Mouse (Mus musculus): Measurements from ENCODE around the gene Dnajc14. TPM values are rescaled to one million over a fixed set of nuclear protein-coding genes. Genes with fewer than 3 reads are reported as not detected.

Dnajc14 gene
- polyA plus RNA-seq, 1 experiment from 2014 or later = 27.9 TPM

- H3K9me3 ChIP-seq (replicated peaks) = no peaks in the 10 kb centered on the region
- no peaks in the 10 kb centered on the region for H3K4me1 ChIP-seq
- 91% methylated on average over 1 of the region's 1 CpGs for WGBS (ENCODE audit: insufficient replicate concordance)
- H3K27me3 ChIP-seq (replicated peaks) = no peaks in the 10 kb centered on the region
- peaks cover 71% of the 10 kb centered on the region for H3K36me3 ChIP-seq
- no peak overlapping the region for H3K4me3 ChIP-seq
- H3K27ac ChIP-seq = no peak overlapping the region
- H3K4me2 ChIP-seq = no peak overlapping the region
- ATAC-seq = no peak
- no peak overlapping the region for H3K9ac ChIP-seq
Measured at GRCm38 (mm10) chr10:128866518-128866917, 62.7 kb downstream of the Dnajc14 start.

Other genes with a start within 250 kb of the Dnajc14 start
- gene Pa2g4, start 238.1 kb upstream of the Dnajc14 start, polyA plus RNA-seq (2016; fragmentation: Nextera tagmentation; extraction: Ambion mirVana) = 233 and 242 TPM in 2 replicates
- 1.8 TPM in 2 replicates for gene Erbb3, start 214.4 kb upstream of the Dnajc14 start, polyA plus RNA-seq (2016; fragmentation: Nextera tagmentation; extraction: Ambion mirVana)
- gene Rps26, start 177.3 kb upstream of the Dnajc14 start, polyA plus RNA-seq (2016; fragmentation: Nextera tagmentation; extraction: Ambion mirVana) = 555 and 561 TPM in 2 replicates
- gene Ikzf4, start 158.1 kb upstream of the Dnajc14 start, polyA plus RNA-seq (2016; fragmentation: Nextera tagmentation; extraction: Ambion mirVana) = 0.41 and 0.42 TPM in 2 replicates
- gene Suox, start 130.0 kb upstream of the Dnajc14 start, polyA plus RNA-seq (2016; fragmentation: Nextera tagmentation; extraction: Ambion mirVana) = 10.4 and 10.5 TPM in 2 replicates
- 34.2 and 34.7 TPM in 2 replicates for gene Rab5b, start 107.8 kb upstream of the Dnajc14 start, polyA plus RNA-seq (2016; fragmentation: Nextera tagmentation; extraction: Ambion mirVana)
- 0.36 and 0.43 TPM in 2 replicates for gene Pmel, start 99.9 kb upstream of the Dnajc14 start, polyA plus RNA-seq (2016; fragmentation: Nextera tagmentation; extraction: Ambion mirVana)
- 82.8 and 84.9 TPM in 2 replicates for gene Cdk2, start 99.0 kb upstream of the Dnajc14 start, polyA plus RNA-seq (2016; fragmentation: Nextera tagmentation; extraction: Ambion mirVana)
- 2.8 TPM in 2 replicates for gene Dgka, start 59.2 kb upstream of the Dnajc14 start, polyA plus RNA-seq (2016; fragmentation: Nextera tagmentation; extraction: Ambion mirVana)
- 25.8 and 26.8 TPM in 2 replicates for gene Pym1, start 56.2 kb upstream of the Dnajc14 start, polyA plus RNA-seq (2016; fragmentation: Nextera tagmentation; extraction: Ambion mirVana)
- gene Mmp19, start 13.2 kb upstream of the Dnajc14 start, polyA plus RNA-seq (2016; fragmentation: Nextera tagmentation; extraction: Ambion mirVana) = 5.5 and 6.8 TPM in 2 replicates
- gene Tmem198b, start 308 bp downstream of the Dnajc14 start, polyA plus RNA-seq (2016; fragmentation: Nextera tagmentation; extraction: Ambion mirVana) = 3.7 and 3.9 TPM in 2 replicates
- gene Sarnp, start 13.3 kb downstream of the Dnajc14 start, polyA plus RNA-seq (2016; fragmentation: Nextera tagmentation; extraction: Ambion mirVana) = 154 and 161 TPM in 2 replicates
- gene Ormdl2, start 17.6 kb downstream of the Dnajc14 start, polyA plus RNA-seq (2016; fragmentation: Nextera tagmentation; extraction: Ambion mirVana) = 82.5 and 85.8 TPM in 2 replicates
- 1.8 and 1.9 TPM in 2 replicates for gene Gdf11, start 87.7 kb downstream of the Dnajc14 start, polyA plus RNA-seq (2016; fragmentation: Nextera tagmentation; extraction: Ambion mirVana)
- gene Cd63, start 96.9 kb downstream of the Dnajc14 start, polyA plus RNA-seq (2016; fragmentation: Nextera tagmentation; extraction: Ambion mirVana) = 127 and 129 TPM in 2 replicates
- 8.2 and 9.0 TPM in 2 replicates for gene Rdh5, start 118.8 kb downstream of the Dnajc14 start, polyA plus RNA-seq (2016; fragmentation: Nextera tagmentation; extraction: Ambion mirVana)
- gene Bloc1s1, start 120.0 kb downstream of the Dnajc14 start, polyA plus RNA-seq (2016; fragmentation: Nextera tagmentation; extraction: Ambion mirVana) = 82.5 and 83.0 TPM in 2 replicates
- gene Itga7, start 129.8 kb downstream of the Dnajc14 start, polyA plus RNA-seq (2016; fragmentation: Nextera tagmentation; extraction: Ambion mirVana) = 0.12 and 0.17 TPM in 2 replicates
- gene Mettl7b, start 156.9 kb downstream of the Dnajc14 start, polyA plus RNA-seq (2016; fragmentation: Nextera tagmentation; extraction: Ambion mirVana) = not detected in 2 replicates
- gene Olfr9, start 185.4 kb downstream of the Dnajc14 start, polyA plus RNA-seq (2016; fragmentation: Nextera tagmentation; extraction: Ambion mirVana) = not detected in 2 replicates
- not detected in 2 replicates for gene Olfr763, start 206.7 kb downstream of the Dnajc14 start, polyA plus RNA-seq (2016; fragmentation: Nextera tagmentation; extraction: Ambion mirVana)
- not detected in 2 replicates for gene Olfr764-ps1, start 235.8 kb downstream of the Dnajc14 start, polyA plus RNA-seq (2016; fragmentation: Nextera tagmentation; extraction: Ambion mirVana)
- not detected in 2 replicates for gene Olfr765, start 245.9 kb downstream of the Dnajc14 start, polyA plus RNA-seq (2016; fragmentation: Nextera tagmentation; extraction: Ambion mirVana)

Data from liver, embryonic 12.5 days (tissue).